7 mouse cellular contexts compared by ENCODE assay signal in genomic region chr7:81208944-81209343, GRCm38 (mm10). TPM values are rescaled to one million over a fixed set of nuclear protein-coding genes. Genes with fewer than 3 reads are reported as not detected.
DNase-seq lines count a peak whose midpoint lies in the region; ATAC-seq lines count a peak whose summit lies in the region.

No protein-coding gene starts in this region.

- H3K27me3 ChIP-seq in midbrain, embryonic 11.5 days (ENCODE audit: control insufficient read depth, insufficient read depth, low read length), result peaks cover 33% of the 10 kb centered on the region
- H3K27me3 ChIP-seq in midbrain, embryonic 13.5 days, result peaks cover 37% of the 10 kb centered on the region

- WGBS in midbrain, embryonic 11.5 days, result 23% methylated on average over 6 of the region's 6 CpGs
- 20% methylated on average over 6 of the region's 6 CpGs for WGBS in midbrain, embryonic 13.5 days

- no peak for ATAC-seq in midbrain, embryonic 11.5 days (ENCODE audit: low FRiP score)
- no peak for ATAC-seq in midbrain, embryonic 13.5 days
- ATAC-seq in megakaryocyte, adult 5-6 weeks (ENCODE audit: poor library complexity, severe bottlenecking), result peak; percentile 36

- no peak overlapping the region for H3K27ac ChIP-seq in midbrain, embryonic 11.5 days (ENCODE audit: low read depth, low read length)
- H3K27ac ChIP-seq in midbrain, embryonic 13.5 days, result no peak overlapping the region

- H3K36me3 ChIP-seq in midbrain, embryonic 11.5 days (ENCODE audit: control insufficient read depth, insufficient read depth, low read length), result no peaks in the 10 kb centered on the region
- no peaks in the 10 kb centered on the region for H3K36me3 ChIP-seq in midbrain, embryonic 13.5 days

- H3K4me2 ChIP-seq in midbrain, embryonic 11.5 days, result no peak overlapping the region
- no peak overlapping the region for H3K4me2 ChIP-seq in midbrain, embryonic 13.5 days (replicated peaks)

- H3K9ac ChIP-seq in midbrain, embryonic 11.5 days (ENCODE audit: low read length), result no peak overlapping the region
- H3K9ac ChIP-seq in midbrain, embryonic 13.5 days (replicated peaks), result no peak overlapping the region

- no peak overlapping the region for H3K4me3 ChIP-seq in midbrain, embryonic 11.5 days (ENCODE audit: low read depth, low read length)
- H3K4me3 ChIP-seq in midbrain, embryonic 13.5 days (replicated peaks), result no peak overlapping the region

- DNase-seq in midbrain, embryonic 11.5 days (ENCODE audit: low spot score, missing footprints), result peak; percentile 87
- DNase-seq in adrenal gland, postnatal 25 days, result peak; percentile 78
- peak; percentile 65 for DNase-seq in gastrocnemius, postnatal 10 days
- DNase-seq in layer of hippocampus, adult 9-11 months, result peak; percentile 28
- DNase-seq in spleen, postnatal 36 days (ENCODE audit: low spot score in 2 of 2), result peak; percentile 55 to 64

- no peaks in the 10 kb centered on the region for H3K9me3 ChIP-seq in midbrain, embryonic 11.5 days (ENCODE audit: control insufficient read depth, low read length)
- H3K9me3 ChIP-seq in midbrain, embryonic 13.5 days, result no peaks in the 10 kb centered on the region

- peaks cover 8% of the 10 kb centered on the region for H3K4me1 ChIP-seq in midbrain, embryonic 11.5 days (ENCODE audit: control insufficient read depth, insufficient read depth, low read length)
- H3K4me1 ChIP-seq in midbrain, embryonic 13.5 days (replicated peaks), result peaks cover 17% of the 10 kb centered on the region

RNA-seq across cellular contexts. Expression of gene Pde8a, which starts 4.5 kb away (rescaled TPM):
- 2.9 and 3.0 TPM in 2 replicates for polyA plus RNA-seq in midbrain, embryonic 11.5 days (2014; fragmentation: Nextera tagmentation; extraction: Ambion mirVana)
- 1.8 and 2.5 TPM in 2 replicates for polyA plus RNA-seq in midbrain, embryonic 13.5 days (2015; fragmentation: Nextera tagmentation; extraction: Ambion mirVana)
- total RNA-seq in adrenal gland, postnatal 25 days (2021), result 29.9 and 34.0 TPM in 2 replicates
- 10 to 100 TPM in 1 of 2 experiments, 1 to 10 TPM in 1; 7.8 to 10.1 TPM for total RNA-seq in gastrocnemius, postnatal 10 days (2021)
- 14.4 and 15.9 TPM in 2 replicates for total RNA-seq in megakaryocyte, adult 5-6 weeks (2015)
- total RNA-seq in megakaryocyte, adult 5-6 weeks (2017), result 6.4 and 8.4 TPM in 2 replicates

Comparison
In these comparisons a context has a peak if more than half of its experiments do, and no peak if none do; other contexts are left out.
1. DNase-seq: peak in every context shown above with its lines; median percentile 87 in midbrain, embryonic 11.5 days; 78 in adrenal gland, postnatal 25 days; 65 in gastrocnemius, postnatal 10 days; 60 in spleen, postnatal 36 days; 28 in layer of hippocampus, adult 9-11 months.